8 mouse cellular contexts compared by ENCODE assay signal in the genomic region with DNA sequence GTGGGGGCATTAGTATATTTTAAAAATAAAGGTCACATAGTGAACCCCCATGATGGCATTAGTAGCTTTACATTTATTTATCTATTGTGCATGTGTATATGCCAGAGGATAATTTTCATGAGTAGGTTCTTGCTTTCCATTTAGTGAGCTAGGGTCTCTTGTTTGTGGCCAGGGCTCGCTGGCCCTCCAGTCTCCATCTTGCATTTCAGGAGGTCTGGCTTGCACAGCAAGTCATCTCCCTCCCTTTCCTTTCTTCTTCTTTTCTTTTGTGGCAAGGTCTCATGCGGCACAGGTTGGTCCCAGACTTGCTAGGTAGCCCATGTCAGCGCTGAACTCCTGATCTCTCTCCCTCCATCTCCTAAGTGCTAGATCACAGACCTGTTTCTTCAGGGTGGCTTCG. TPM values are rescaled to one million over a fixed set of nuclear protein-coding genes. Genes with fewer than 3 reads are reported as not detected.
A peak's percentile ranks its signal among the peaks of the same experiment; 100 is the strongest.
DNase-seq lines count a peak whose midpoint lies in the region; ATAC-seq and TF ChIP-seq lines count a peak whose summit lies in the region.

No protein-coding gene starts in this region.

- H3K4me3 ChIP-seq in heart, adult 2 months, result peak overlapping the region; percentile 58
- H3K4me3 ChIP-seq in ES-Bruce4 (ENCODE audit: low read depth, low read length), result peak overlapping the region; percentile 32
- H3K4me3 ChIP-seq in embryonic fibroblast, embryonic 13.5 days (ENCODE audit: insufficient read depth, low read length), result no peak overlapping the region; the same call in 1 of the 2 replicates
- H3K4me3 ChIP-seq in liver, embryonic 12.5 days, result peak overlapping the region; percentile 88

- no peaks in the 10 kb centered on the region for H3K27me3 ChIP-seq in heart, adult 2 months (ENCODE audit: control insufficient read depth, insufficient read depth, low read length)
- no peaks in the 10 kb centered on the region for H3K27me3 ChIP-seq in ES-Bruce4 (ENCODE audit: control insufficient read depth, insufficient read depth, low read length, poor library complexity, severe bottlenecking)
- no peaks in the 10 kb centered on the region for H3K27me3 ChIP-seq in liver, embryonic 12.5 days (replicated peaks)

- DNase-seq in heart, adult 2 months, result no peak
- no peak for DNase-seq in heart, postnatal 36 days
- DNase-seq in T-cell, adult 2 months (ENCODE audit: low spot score), result no peak
- no peak for DNase-seq in natural killer cell, adult 2 months (ENCODE audit: low spot score in 2 of 2)
- no peak for DNase-seq in left cerebral cortex, adult 11 months (ENCODE audit: low spot score)

- H3K79me2 ChIP-seq in heart, adult 2 months (replicated peaks; ENCODE audit: control insufficient read depth, insufficient read depth, low read length), result no peaks in the 10 kb centered on the region

- no peak for TF ChIP-seq CTCF in heart, adult 2 months (IDR thresholded peaks at IDR 0.05)
- TF ChIP-seq CTCF in ES-Bruce4 (IDR thresholded peaks at IDR 0.05; ENCODE audit: low read depth, low read length), result no peak
- TF ChIP-seq CTCF in embryonic fibroblast, embryonic 13.5 days (IDR thresholded peaks at IDR 0.05; ENCODE audit: borderline replicate concordance, insufficient read depth, low read length), result no peak

- no peaks in the 10 kb centered on the region for H3K9me3 ChIP-seq in ES-Bruce4 (replicated peaks; ENCODE audit: control insufficient read depth, insufficient read depth, low read length, poor library complexity, severe bottlenecking)
- no peaks in the 10 kb centered on the region for H3K9me3 ChIP-seq in liver, embryonic 12.5 days (replicated peaks)

- H3K4me1 ChIP-seq in heart, adult 2 months (ENCODE audit: control insufficient read depth, insufficient read depth, low read length), result peaks cover 3% of the 10 kb centered on the region
- H3K4me1 ChIP-seq in ES-Bruce4 (ENCODE audit: control insufficient read depth, insufficient read depth, low read length), result peaks cover 1% of the 10 kb centered on the region
- H3K4me1 ChIP-seq in embryonic fibroblast, embryonic 13.5 days (ENCODE audit: control insufficient read depth, insufficient read depth, low read length), result no peaks in the 10 kb centered on the region
- H3K4me1 ChIP-seq in liver, embryonic 12.5 days, result peaks cover 19% of the 10 kb centered on the region

- H3K27ac ChIP-seq in heart, adult 2 months, result peak overlapping the region; percentile 99
- no peak overlapping the region for H3K27ac ChIP-seq in ES-Bruce4 (ENCODE audit: insufficient read depth, low read length)
- H3K27ac ChIP-seq in embryonic fibroblast, embryonic 13.5 days (ENCODE audit: insufficient read depth, low read length), result peak overlapping the region; percentile 9; the same call in 1 of the 2 replicates
- no peak overlapping the region for H3K27ac ChIP-seq in liver, embryonic 12.5 days

- H3K4me2 ChIP-seq in liver, embryonic 12.5 days, result peak overlapping the region; percentile 94

- H3K36me3 ChIP-seq in heart, adult 2 months (ENCODE audit: control insufficient read depth, insufficient read depth, low read length), result peaks cover 12% of the 10 kb centered on the region
- no peaks in the 10 kb centered on the region for H3K36me3 ChIP-seq in ES-Bruce4 (ENCODE audit: control insufficient read depth, insufficient read depth, low read length, poor library complexity, severe bottlenecking)
- no peaks in the 10 kb centered on the region for H3K36me3 ChIP-seq in liver, embryonic 12.5 days

- intact Hi-C loops in heart, adult 2 months (cut with DNase I), result no loop called here
- intact Hi-C loops in heart, postnatal 36 days (cut with DNase I), result no loop called here

- no peak for TF ChIP-seq EP300 in heart, adult 2 months (IDR thresholded peaks at IDR 0.05; ENCODE audit: insufficient read depth, low read depth, low read length)
- TF ChIP-seq EP300 in ES-Bruce4 (IDR thresholded peaks at IDR 0.05; ENCODE audit: insufficient read depth, low read depth, low read length), result no peak

- TF ChIP-seq POLR2A in heart, adult 2 months (IDR thresholded peaks at IDR 0.05; ENCODE audit: insufficient read depth, low read depth, low read length), result no peak
- TF ChIP-seq POLR2A in ES-Bruce4 (IDR thresholded peaks at IDR 0.05; ENCODE audit: insufficient read depth, low read length), result no peak
- TF ChIP-seq POLR2A in embryonic fibroblast, embryonic 13.5 days (IDR thresholded peaks at IDR 0.05; ENCODE audit: low read depth, low read length), result peak; percentile 35; the same call in 1 of the 2 replicates

- ATAC-seq in liver, embryonic 12.5 days, result no peak

- WGBS in heart, adult 2 months, result 44% methylated on average over 4 of the region's 4 CpGs
- WGBS in liver, embryonic 12.5 days (ENCODE audit: insufficient replicate concordance), result 38% methylated on average over 4 of the region's 4 CpGs

- 0 out of 2 replicates have a peak overlapping the region, but pooled peaks have one; percentile 4 for H3K9ac ChIP-seq in heart, adult 2 months (ENCODE audit: low read depth, low read length)
- peak overlapping the region; percentile 43; the same call in 1 of the 2 replicates for H3K9ac ChIP-seq in ES-Bruce4 (ENCODE audit: low read depth, poor library complexity, severe bottlenecking)
- peak overlapping the region; percentile 67 for H3K9ac ChIP-seq in liver, embryonic 12.5 days

RNA-seq across cellular contexts. Expression of a gene that starts 1.0 kb away (rescaled TPM):
- total RNA-seq in heart, adult 2 months (2021), result 10 to 100 TPM; 42.8 to 49.1 TPM
- 3.8 and 11.1 TPM in 2 replicates for polyA plus RNA-seq in heart, adult 2 months (2012; rRNA removed)
- total RNA-seq in heart, postnatal 36 days (2021), result 10 to 100 TPM; 54.2 to 54.6 TPM
- polyA plus RNA-seq in ES-Bruce4 (2011; ENCODE audit: insufficient read depth, insufficient read length, low read depth, missing spikeins), result 42.0 and 44.0 TPM in 2 replicates
- 45.0 and 55.1 TPM in 2 replicates for polyA plus RNA-seq in embryonic fibroblast, embryonic 13.5 days (2011; ENCODE audit: insufficient read length, low read depth, missing spikeins)
- 2.5 and 2.7 TPM in 2 replicates for polyA plus RNA-seq in liver, embryonic 12.5 days (2016; fragmentation: Nextera tagmentation; extraction: Ambion mirVana)

Comparison
In these comparisons a context has a peak if more than half of its experiments do, and no peak if none do; other contexts are left out.
1. H3K27ac ChIP-seq: peak in heart, adult 2 months (single experiment) and embryonic fibroblast, embryonic 13.5 days (single experiment); none in ES-Bruce4 (single experiment) and liver, embryonic 12.5 days (single experiment).
2. H3K9ac ChIP-seq: peak in every context shown above with its lines; median percentile 67 in liver, embryonic 12.5 days; 43 in ES-Bruce4; 4 in heart, adult 2 months.